Mouse (Mus musculus) liver, embryonic 14.5 days (tissue): ENCODE measurements around the gene Msx3.

ENCODE experiments used
- CTCF ChIP-seq: IDR thresholded peaks from 2 replicates; pipeline ENCODE4 v1.5.1; 2016; ENCODE audit warnings: antibody characterized with exemption, low read depth, control low read depth
- EP300 ChIP-seq: IDR thresholded peaks from 2 replicates; pipeline ENCODE4 v1.6.1; 2016; ENCODE audit warnings: antibody characterized with exemption, low read depth

- TF ChIP-seq CTCF (no peak), EP300 (no peak)
Measured at GRCm38 (mm10) chr7:140031771-140032170, 17.1 kb downstream of the Msx3 start.
